Mouse (Mus musculus) embryonic facial prominence, embryonic 13.5 days (tissue): ENCODE measurements at regions not wholly inside any gene's neighbourhood (a gene's known extent, or its start where the extent isn't known, plus 50 kb on each side); places are given as distances from the start of the nearest gene placed in this dataset.

Experiments used
- ATAC-seq: fragments of 200-750 bp; cut with Nextera tagmentation; 2 replicates; pipeline ENCODE4 v1.8.0; 2017; ENCODE audit warnings: low read depth; ENCODE audit not compliant: insufficient number of reproducible peaks, insufficient read depth, low FRiP score, low TSS enrichment
- H3K27ac ChIP-seq: fragments of 300-500 bp; sonication (generic); 2 replicates; pipeline ENCODE4 v1.5.1; 2015; ENCODE audit warnings: moderate library complexity, mild to moderate bottlenecking, inconsistent platforms
- H3K27me3 ChIP-seq: fragments of 300-500 bp; sonication (generic); 2 replicates; pipeline ENCODE4 v1.6.1; 2015; ENCODE audit warnings: mild to moderate bottlenecking, inconsistent platforms
- H3K36me3 ChIP-seq: fragments of 300-500 bp; sonication (generic); 2 replicates; pipeline ENCODE4 v1.6.1; 2015; ENCODE audit warnings: mild to moderate bottlenecking, inconsistent platforms
- H3K4me1 ChIP-seq: fragments of 300-500 bp; sonication (generic); 2 replicates; pipeline ENCODE4 v1.6.1; 2015; ENCODE audit warnings: inconsistent platforms
- H3K4me2 ChIP-seq: fragments of 300-500 bp; sonication (generic); 2 replicates; pipeline ENCODE4 v1.6.1; 2015; ENCODE audit warnings: moderate library complexity, mild to moderate bottlenecking, inconsistent platforms
- H3K4me3 ChIP-seq: fragments of 300-500 bp; sonication (generic); 2 replicates; pipeline ENCODE4 v1.5.1; 2015; ENCODE audit warnings: mild to moderate bottlenecking, inconsistent platforms
- H3K9ac ChIP-seq: fragments of 300-500 bp; sonication (generic); 2 replicates; pipeline ENCODE4 v1.6.1; 2015; ENCODE audit warnings: mild to moderate bottlenecking, inconsistent platforms
- H3K9me3 ChIP-seq: fragments of 300-500 bp; sonication (generic); 2 replicates; pipeline ENCODE4 v1.6.1; 2016; ENCODE audit warnings: inconsistent platforms
- WGBS: fragments of 180-500 bp; shearing (Covaris S2); methylation state at CpG from one replicate; pipeline ENCODE4 v1.1.7; 2015; ENCODE audit warnings: mixed read lengths; 5-methylcytosine and 5-hydroxymethylcytosine counted together

- no peak for ATAC-seq
- WGBS = 88% methylated on average over 5 of the region's 5 CpGs
- no peak overlapping the region for H3K4me2 ChIP-seq
- no peaks in the 10 kb centered on the region for H3K9me3 ChIP-seq
- H3K27ac ChIP-seq = no peak overlapping the region
- H3K36me3 ChIP-seq = no peaks in the 10 kb centered on the region
- no peak overlapping the region for H3K4me3 ChIP-seq
- no peaks in the 10 kb centered on the region for H3K4me1 ChIP-seq
- no peaks in the 10 kb centered on the region for H3K27me3 ChIP-seq
- H3K9ac ChIP-seq = no peak overlapping the region
These were observed 188.6 kb upstream of the 1700066M21Rik start for GRCm38 (mm10) chr1:57188796-57189319.

GRCm38 (mm10) chr1:57201274-57201673, 176.1 kb upstream of the 1700066M21Rik start:
- no peaks in the 10 kb centered on the region for H3K36me3 ChIP-seq
- ATAC-seq = no peak
- 83% methylated on average over 6 of the region's 6 CpGs for WGBS
- no peak overlapping the region for H3K9ac ChIP-seq
- no peak overlapping the region for H3K4me2 ChIP-seq
- peaks cover 17% of the 10 kb centered on the region for H3K27me3 ChIP-seq
- no peak overlapping the region for H3K4me3 ChIP-seq
- peaks cover 8% of the 10 kb centered on the region; the same call in 1 of the 2 replicates for H3K4me1 ChIP-seq
- H3K27ac ChIP-seq = no peak overlapping the region
- no peaks in the 10 kb centered on the region for H3K9me3 ChIP-seq

GRCm38 (mm10) chr1:57204331-57204730, 173.1 kb upstream of the 1700066M21Rik start:
- Histone ChIP-seq H3K4me3 (no peak overlapping the region), H3K4me2 (no peak overlapping the region), H3K9ac (no peak overlapping the region), H3K27ac (no peak overlapping the region), H3K4me1 (peaks cover 8% of the 10 kb centered on the region; the same call in 1 of the 2 replicates), H3K27me3 (peaks cover 29% of the 10 kb centered on the region), H3K9me3 (no peaks in the 10 kb centered on the region), H3K36me3 (no peaks in the 10 kb centered on the region)
- WGBS = 55% methylated on average over 3 of the region's 3 CpGs
- no peak for ATAC-seq

GRCm38 (mm10) chr1:57205198-57205987, 172.0 kb upstream of the 1700066M21Rik start:
- H3K9me3 ChIP-seq = no peaks in the 10 kb centered on the region
- H3K4me2 ChIP-seq = peak overlapping the region; percentile 41
- H3K36me3 ChIP-seq = no peaks in the 10 kb centered on the region
- H3K4me1 ChIP-seq = peaks cover 8% of the 10 kb centered on the region; the same call in 1 of the 2 replicates
- peaks cover 29% of the 10 kb centered on the region for H3K27me3 ChIP-seq
- no peak overlapping the region for H3K4me3 ChIP-seq
- no peak overlapping the region for H3K27ac ChIP-seq
- WGBS = 6% methylated on average over 9 of the region's 9 CpGs
- H3K9ac ChIP-seq = no peak overlapping the region
- no peak for ATAC-seq

GRCm38 (mm10) chr1:57206496-57206895, 170.9 kb upstream of the 1700066M21Rik start:
- no peak overlapping the region for H3K9ac ChIP-seq
- ATAC-seq = no peak
- H3K4me1 ChIP-seq = peaks cover 8% of the 10 kb centered on the region; the same call in 1 of the 2 replicates
- H3K27me3 ChIP-seq = peaks cover 29% of the 10 kb centered on the region
- H3K4me2 ChIP-seq = no peak overlapping the region
- 73% methylated on average over 3 of the region's 3 CpGs for WGBS
- H3K4me3 ChIP-seq = no peak overlapping the region
- H3K36me3 ChIP-seq = no peaks in the 10 kb centered on the region
- no peaks in the 10 kb centered on the region for H3K9me3 ChIP-seq
- no peak overlapping the region for H3K27ac ChIP-seq

GRCm38 (mm10) chr1:57206944-57207343, 170.5 kb upstream of the 1700066M21Rik start:
- WGBS = 17% methylated on average over 1 of the region's 1 CpGs
- peaks cover 8% of the 10 kb centered on the region; the same call in 1 of the 2 replicates for H3K4me1 ChIP-seq
- H3K27me3 ChIP-seq = peaks cover 29% of the 10 kb centered on the region
- ATAC-seq = no peak
- H3K36me3 ChIP-seq = no peaks in the 10 kb centered on the region
- no peaks in the 10 kb centered on the region for H3K9me3 ChIP-seq
- H3K4me3 ChIP-seq = no peak overlapping the region
- no peak overlapping the region for H3K27ac ChIP-seq
- H3K4me2 ChIP-seq = no peak overlapping the region
- no peak overlapping the region for H3K9ac ChIP-seq

- no peak overlapping the region for H3K4me2 ChIP-seq
- H3K9ac ChIP-seq = no peak overlapping the region
- no peak overlapping the region for H3K27ac ChIP-seq
- no peaks in the 10 kb centered on the region for H3K36me3 ChIP-seq
- peaks cover 18% of the 10 kb centered on the region for H3K4me1 ChIP-seq
- no peaks in the 10 kb centered on the region for H3K9me3 ChIP-seq
- H3K4me3 ChIP-seq = no peak overlapping the region
- H3K27me3 ChIP-seq = peaks cover 25% of the 10 kb centered on the region
- 85% methylated on average over 9 of the region's 9 CpGs for WGBS
- no peak for ATAC-seq
These were observed 169.0 kb upstream of the 1700066M21Rik start for GRCm38 (mm10) chr1:57208415-57208814.

- no peak for ATAC-seq
These were observed 168.1 kb upstream of the 1700066M21Rik start for GRCm38 (mm10) chr1:57209281-57209680.

GRCm38 (mm10) chr1:57211046-57211445, 166.4 kb upstream of the 1700066M21Rik start:
- Histone ChIP-seq H3K4me2 (no peak overlapping the region), H3K4me1 (peaks cover 25% of the 10 kb centered on the region), H3K36me3 (no peaks in the 10 kb centered on the region), H3K9me3 (no peaks in the 10 kb centered on the region), H3K27me3 (peaks cover 20% of the 10 kb centered on the region), H3K9ac (no peak overlapping the region), H3K27ac (no peak overlapping the region), H3K4me3 (no peak overlapping the region)
- WGBS = 67% methylated on average over 2 of the region's 2 CpGs
- no peak for ATAC-seq

More at GRCm38 (mm10) chr1:57209281-57209680, 168.1 kb upstream of the 1700066M21Rik start:
- Histone ChIP-seq H3K4me3 (no peak overlapping the region), H3K9me3 (no peaks in the 10 kb centered on the region), H3K4me2 (no peak overlapping the region), H3K27me3 (peaks cover 21% of the 10 kb centered on the region), H3K36me3 (no peaks in the 10 kb centered on the region), H3K9ac (no peak overlapping the region), H3K4me1 (peaks cover 24% of the 10 kb centered on the region), H3K27ac (no peak overlapping the region)
- 78% methylated on average over 2 of the region's 2 CpGs for WGBS

- Histone ChIP-seq H3K36me3 (no peaks in the 10 kb centered on the region), H3K4me3 (no peak overlapping the region), H3K9me3 (no peaks in the 10 kb centered on the region), H3K9ac (0 out of 2 replicates have a peak overlapping the region, but pooled peaks have one; percentile 16), H3K4me2 (peak overlapping the region; percentile 47), H3K27ac (peak overlapping the region; percentile 52; the same call in 1 of the 2 replicates), H3K4me1 (peaks cover 25% of the 10 kb centered on the region), H3K27me3 (peaks cover 4% of the 10 kb centered on the region)
- no peak for ATAC-seq
- WGBS = 21% methylated on average over 16 of the region's 16 CpGs
These were observed 164.0 kb upstream of the 1700066M21Rik start for GRCm38 (mm10) chr1:57213428-57213874.

- Histone ChIP-seq H3K9ac (no peak overlapping the region), H3K4me2 (no peak overlapping the region), H3K27ac (0 out of 2 replicates have a peak overlapping the region, but pooled peaks have one; percentile 22), H3K4me3 (no peak overlapping the region), H3K36me3 (no peaks in the 10 kb centered on the region), H3K4me1 (peaks cover 30% of the 10 kb centered on the region), H3K27me3 (no peaks in the 10 kb centered on the region; the same call in 1 of the 2 replicates), H3K9me3 (no peaks in the 10 kb centered on the region)
- no peak for ATAC-seq
- 40% methylated on average over 2 of the region's 2 CpGs for WGBS
These were observed 163.2 kb upstream of the 1700066M21Rik start for GRCm38 (mm10) chr1:57214266-57214665.

GRCm38 (mm10) chr1:57217656-57218055, 159.8 kb upstream of the 1700066M21Rik start:
- 77% methylated on average over 8 of the region's 8 CpGs for WGBS
- Histone ChIP-seq H3K9ac (no peak overlapping the region), H3K9me3 (no peaks in the 10 kb centered on the region), H3K4me2 (no peak overlapping the region), H3K27ac (no peak overlapping the region), H3K27me3 (peaks cover 4% of the 10 kb centered on the region; the same call in 1 of the 2 replicates), H3K36me3 (no peaks in the 10 kb centered on the region), H3K4me3 (no peak overlapping the region), H3K4me1 (peaks cover 26% of the 10 kb centered on the region)
- no peak for ATAC-seq
